Mouse (Mus musculus) left cerebral cortex, postnatal 14 days (tissue): ENCODE measurements around the gene Gabra5. TPM values are rescaled to one million over a fixed set of nuclear protein-coding genes. Genes with fewer than 3 reads are reported as not detected.
A peak's percentile ranks its signal among the peaks of the same experiment; 100 is the strongest.

Experiments
- DNase-seq, 2 experiments: peaks; one replicate each; pipeline ENCODE4 v3.0.0; 2021 to 2022; ENCODE audit warnings: low spot score in 2 of 2, mixed read lengths in 1 of 2
- intact Hi-C: fragments of 180-260 bp; cut with DNase I; formaldehyde crosslinking; loops from one replicate; pipeline ENCODE4 v1.15.1; 2025
- long read RNA-seq, 2 experiments: library from polyadenylated mRNA; stranded (forward); transcript quantifications; one replicate each; pipeline ENCODE4 v2.0.0; 2021
- total RNA-seq, 2 experiments: library from RNA; stranded (reverse); gene quantifications; 2 replicates each; pipeline ENCODE4 v1.2.3; 2021

Gabra5 gene
- total RNA-seq: 10 to 100 TPM; 63.8 to 80.7 TPM
- long read RNA-seq, experiment 1, transcript Gabra5-202 (11 exons, 2,607 nt): minor isoform, 19 of 129 reads
- long read RNA-seq, experiment 1, transcript Gabra5-201 (10 exons, 2,671 nt): minor isoform, 18 of 129 reads
- long read RNA-seq, experiment 1, transcript Gabra5-203 (10 exons, 2,224 nt): major isoform, 21 of 129 reads
- long read RNA-seq, experiment 1, partial matches to known transcripts: 12 of 129 reads
- long read RNA-seq, experiment 1, other reads (novel, unspliced or antisense): 59 of 129 reads
- long read RNA-seq, experiment 2, transcript Gabra5-202 (11 exons, 2,607 nt): minor isoform, 13 of 75 reads
- long read RNA-seq, experiment 2, transcript Gabra5-203 (10 exons, 2,224 nt): minor isoform, 9 of 75 reads
- long read RNA-seq, experiment 2, transcript Gabra5-201 (10 exons, 2,671 nt): major isoform, 22 of 75 reads
- long read RNA-seq, experiment 2, partial matches to known transcripts: 2 of 75 reads
- long read RNA-seq, experiment 2, other reads (novel, unspliced or antisense): 29 of 75 reads

DNA sequence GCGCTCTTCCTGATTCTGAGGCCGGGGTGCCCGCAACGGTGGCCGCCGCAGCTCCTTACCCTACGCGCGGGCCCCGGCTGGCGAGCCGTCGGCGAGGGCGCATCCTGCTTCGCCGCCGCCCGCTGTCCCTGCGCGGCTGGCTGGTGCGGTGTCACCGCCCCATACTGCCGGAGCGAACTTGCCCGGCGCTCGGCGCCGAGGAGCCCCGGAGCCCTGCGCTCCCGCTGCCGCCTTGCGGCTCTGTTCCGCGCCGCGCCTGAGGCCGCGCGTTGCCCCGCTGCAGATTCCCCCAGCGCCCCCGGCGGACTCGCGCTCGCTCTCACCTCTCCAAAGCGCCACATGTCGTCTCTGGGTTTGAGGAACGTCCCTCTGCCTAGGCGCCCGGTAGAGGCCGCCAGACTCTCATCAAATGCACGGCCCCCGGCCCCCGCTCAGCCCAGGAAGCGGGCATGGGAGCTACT, at the start of gene Gabra5:
Gene Gabra5, minus strand, starts transcription at position 379 of the 461 bp plus-strand sequence.
- intact Hi-C loops: loop anchor here (5.0 to 10.0 kb wide), 2 partner anchors 885 to 1568 kb away; no protein-coding TSS in a partner anchor
- peak; percentile 58 to 73 for DNase-seq

DNA sequence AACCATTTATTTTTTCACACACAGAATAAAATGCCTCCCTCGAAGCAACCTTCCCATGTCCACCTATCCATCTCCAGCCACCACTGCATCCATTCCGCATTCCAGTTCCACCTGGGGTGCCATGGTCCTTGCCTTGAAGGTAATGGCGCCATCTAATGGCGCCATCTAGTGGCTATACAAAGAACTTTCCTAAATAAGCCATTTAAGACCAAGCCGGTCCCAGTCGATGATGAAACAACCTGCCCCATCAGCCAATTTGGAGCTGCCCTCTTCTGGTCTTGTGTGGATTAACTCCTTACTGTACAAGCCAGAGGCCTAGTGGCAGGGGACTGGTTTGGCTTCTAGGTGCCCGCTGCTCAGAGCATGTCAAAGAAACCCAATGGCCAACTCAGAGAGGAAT, 28.7 kb upstream of the Gabra5 start:
- intact Hi-C loops: loop anchor here (10.0 kb wide), 1 partner anchor 46 kb away; no protein-coding TSS in a partner anchor
- DNase-seq: peak in 1 of 2 experiments; percentile 10

DNA sequence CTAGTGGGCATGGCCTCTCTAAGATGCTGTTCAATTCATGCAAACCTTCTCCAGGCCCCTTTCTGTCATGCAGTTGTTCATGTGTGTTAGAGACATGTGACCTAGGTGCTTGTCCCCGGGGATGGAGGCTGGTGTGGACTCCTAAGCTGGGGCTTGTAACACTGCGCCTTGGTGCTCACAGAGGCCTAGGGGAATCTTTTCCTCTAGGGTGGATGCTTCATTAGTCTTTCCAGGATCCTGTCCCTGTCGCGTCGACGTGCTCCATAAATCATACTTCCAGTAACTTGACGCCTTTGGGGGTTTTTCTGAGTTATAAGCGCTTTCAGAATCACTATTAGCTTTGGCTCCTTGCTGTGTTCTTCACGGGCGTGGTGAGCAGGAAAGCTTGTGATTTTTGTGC, 22.8 kb upstream of the Gabra5 start:
- intact Hi-C loops: loop anchor here (10.0 kb wide), 1 partner anchor 52 kb away; no protein-coding TSS in a partner anchor
- no peak for DNase-seq

DNA sequence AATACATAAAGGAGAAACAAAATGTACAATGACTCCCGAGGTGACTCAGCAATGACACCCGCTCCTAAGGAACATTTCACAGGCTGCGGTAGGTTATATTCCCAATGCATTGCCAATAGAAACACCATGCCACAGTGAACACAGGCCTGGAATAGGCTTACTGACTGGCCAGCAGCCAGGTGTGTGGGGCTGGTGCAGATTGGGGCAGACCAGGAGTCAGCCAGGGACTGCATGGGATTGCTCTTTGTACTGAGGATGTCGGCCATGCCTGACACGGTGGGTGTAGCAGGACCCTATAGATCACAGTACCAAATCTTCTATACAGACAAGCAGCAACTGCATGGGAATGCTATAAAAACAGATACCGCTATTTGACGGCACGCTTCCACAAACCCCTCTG, 20.1 kb upstream of the Gabra5 start:
- intact Hi-C loops: loop anchor here (10.0 kb wide), 1 partner anchor 55 kb away; no protein-coding TSS in a partner anchor
- DNase-seq: peak in 1 of 2 experiments; percentile 18

DNA sequence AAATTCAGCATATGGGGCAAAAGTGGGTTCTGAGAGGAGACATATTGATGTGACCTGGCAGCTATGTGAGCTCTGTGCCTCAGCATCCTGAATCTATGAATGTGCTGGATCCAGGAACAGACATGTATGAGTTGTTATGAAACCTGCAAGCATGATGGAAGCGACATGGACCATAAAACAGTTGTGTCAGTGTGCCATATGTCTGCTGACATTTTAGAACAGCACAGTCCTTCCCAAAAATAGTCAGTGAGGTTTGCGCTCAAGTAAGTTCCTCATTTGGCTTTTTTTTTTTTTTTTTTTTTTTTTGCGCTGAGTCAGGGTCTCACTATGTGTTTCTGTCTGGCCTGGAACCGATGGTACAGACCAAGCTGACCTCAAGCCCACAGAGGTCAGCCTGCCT, 19.6 kb upstream of the Gabra5 start:
- peak in 1 of 2 experiments; percentile 53 for DNase-seq
- intact Hi-C loops: no loop called here

DNA sequence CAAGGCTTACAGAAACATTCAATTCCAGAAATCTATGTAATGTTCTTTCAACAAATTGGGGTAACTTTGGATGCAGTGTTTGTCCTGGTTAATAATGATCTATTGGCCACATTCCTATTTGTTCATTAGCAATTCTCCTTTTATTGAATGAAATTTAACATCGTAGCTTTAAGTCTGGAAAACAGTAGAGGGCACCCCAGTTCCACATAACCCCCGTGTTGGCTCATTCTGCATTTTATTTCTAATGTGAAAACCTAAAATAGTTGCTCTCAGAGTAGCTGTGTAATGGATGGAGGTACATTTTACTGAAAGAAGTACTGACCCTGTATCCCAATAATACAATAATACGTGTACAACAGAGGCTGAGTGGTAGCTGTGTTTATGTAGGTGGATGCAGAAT, 3.1 kb upstream of the Gabra5 start:
- DNase-seq: peak; percentile 53 to 70
- intact Hi-C loops: loop anchor here (5.0 to 10.0 kb wide), 2 partner anchors 882 to 1564 kb away; no protein-coding TSS in a partner anchor

DNA sequence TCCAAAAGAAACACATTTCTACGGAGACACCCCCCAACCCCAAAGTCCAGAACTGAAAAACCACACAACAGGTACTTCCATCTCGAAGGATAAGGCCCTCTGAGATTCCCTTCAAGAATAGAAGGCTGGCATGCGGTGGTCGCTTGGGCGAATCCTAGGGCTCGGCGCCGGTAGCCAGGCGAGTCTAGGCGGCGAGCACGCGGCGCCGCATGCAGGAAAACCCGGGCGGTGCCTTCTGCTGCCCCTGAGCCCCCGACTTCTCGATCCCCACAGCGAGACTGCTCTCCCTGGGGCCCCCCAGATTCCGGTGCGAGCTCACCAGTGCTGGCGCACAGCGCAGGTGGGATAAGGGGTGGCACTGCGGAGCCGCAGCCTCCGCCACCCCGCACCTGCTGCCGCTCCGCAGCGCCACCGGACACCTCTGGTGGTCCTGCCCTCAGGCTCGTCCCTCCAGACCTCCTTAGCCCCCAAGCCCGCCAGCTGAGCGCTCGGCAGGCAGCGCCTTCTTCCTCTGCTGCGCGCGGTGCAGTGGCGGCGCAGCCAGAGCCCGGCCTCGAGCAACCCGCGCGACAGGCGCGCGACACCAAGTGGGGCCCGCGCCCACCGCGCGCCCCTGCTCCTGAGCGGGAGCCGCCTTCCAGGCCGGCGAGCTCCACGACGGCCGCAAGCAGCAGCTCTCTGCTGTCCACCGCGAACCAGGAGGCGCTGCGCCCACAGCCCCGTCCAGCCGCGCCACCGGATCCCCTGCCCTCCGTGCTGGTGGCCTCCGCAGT, 813 bp downstream of the Gabra5 start:
- intact Hi-C loops: no loop called here
- DNase-seq: peak; percentile 27 to 28

DNA sequence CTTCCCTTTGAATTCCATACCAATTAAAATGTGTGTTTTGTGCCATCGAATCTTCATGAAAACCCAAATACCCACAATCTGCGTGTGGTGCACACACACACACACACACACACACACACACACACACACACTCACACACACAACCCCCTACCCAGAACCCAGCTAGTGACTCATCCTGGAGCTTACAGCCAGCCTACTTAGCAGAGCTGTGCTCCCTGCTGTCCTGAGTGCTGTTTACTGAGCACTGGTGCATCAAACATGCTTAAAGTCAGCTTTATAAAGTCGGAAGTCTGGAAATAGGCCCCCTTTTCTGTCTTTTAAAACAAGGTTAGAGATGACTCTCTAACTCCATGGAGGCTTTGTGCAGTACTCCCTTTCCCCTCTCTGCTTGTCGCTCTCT, 7.0 kb downstream of the Gabra5 start:
- DNase-seq: no peak
- intact Hi-C loops: no loop called here

DNA sequence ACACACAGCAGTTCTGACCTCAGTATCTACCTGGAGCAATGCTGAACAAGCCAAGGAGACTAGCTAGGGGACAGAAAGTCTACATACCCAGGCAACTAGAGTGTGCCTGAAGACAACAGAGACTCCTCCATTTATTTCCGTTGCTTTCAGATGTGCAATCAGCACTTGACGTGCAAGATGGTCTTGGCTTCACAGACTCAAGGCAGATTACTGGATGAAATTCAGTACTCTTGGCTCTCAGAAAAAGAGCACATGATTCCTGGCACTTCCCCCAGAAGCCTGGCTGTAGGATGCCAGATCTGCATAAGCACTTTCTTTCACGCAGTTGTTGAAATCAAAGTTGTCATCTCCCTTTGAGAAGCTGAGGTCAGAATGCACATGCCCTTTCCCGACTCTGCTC, 18.1 kb downstream of the Gabra5 start:
- intact Hi-C loops: no loop called here
- peak; percentile 40 to 59 for DNase-seq

DNA sequence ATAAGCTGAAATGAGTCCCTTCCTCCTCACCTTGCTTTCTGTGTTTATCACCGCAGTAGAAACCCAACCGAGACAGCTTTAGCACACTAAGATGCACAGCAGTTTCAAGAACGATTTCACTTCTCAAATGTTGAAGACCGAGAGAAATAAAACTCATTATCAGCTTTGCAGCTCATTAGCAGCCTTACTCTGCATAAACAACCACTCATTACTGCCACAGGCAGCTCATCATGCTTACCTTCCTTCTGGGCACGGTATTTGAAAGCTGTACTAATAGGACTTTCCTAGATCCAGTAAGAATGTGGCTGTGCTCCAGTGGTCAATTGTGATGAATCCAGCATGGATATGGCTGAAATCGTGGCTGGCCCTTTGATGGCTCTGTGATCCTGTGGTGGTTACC, 23.0 kb downstream of the Gabra5 start:
- intact Hi-C loops: loop anchor here (5.0 kb wide), 1 partner anchor 540 kb away; no protein-coding TSS in a partner anchor
- no peak for DNase-seq

DNA sequence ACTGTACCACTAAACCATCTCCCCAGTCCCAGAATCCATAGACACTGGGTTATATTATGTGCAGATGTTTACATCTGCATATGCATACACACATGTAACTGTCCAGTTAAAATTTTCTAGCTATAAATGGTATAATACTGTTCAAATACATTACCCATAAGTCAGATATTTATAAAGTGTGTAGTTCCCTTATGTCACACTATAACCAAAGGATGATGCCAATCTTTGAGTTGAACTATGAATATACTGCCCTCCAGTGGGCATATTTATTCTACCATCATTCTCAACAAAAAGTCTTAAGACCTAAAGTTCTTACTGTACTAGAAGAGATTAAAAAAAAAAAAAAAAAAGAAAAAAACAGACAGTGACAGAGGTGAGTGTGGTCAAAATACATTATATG, 27.0 kb downstream of the Gabra5 start:
- intact Hi-C loops: no loop called here
- peak; percentile 37 to 74 for DNase-seq

DNA sequence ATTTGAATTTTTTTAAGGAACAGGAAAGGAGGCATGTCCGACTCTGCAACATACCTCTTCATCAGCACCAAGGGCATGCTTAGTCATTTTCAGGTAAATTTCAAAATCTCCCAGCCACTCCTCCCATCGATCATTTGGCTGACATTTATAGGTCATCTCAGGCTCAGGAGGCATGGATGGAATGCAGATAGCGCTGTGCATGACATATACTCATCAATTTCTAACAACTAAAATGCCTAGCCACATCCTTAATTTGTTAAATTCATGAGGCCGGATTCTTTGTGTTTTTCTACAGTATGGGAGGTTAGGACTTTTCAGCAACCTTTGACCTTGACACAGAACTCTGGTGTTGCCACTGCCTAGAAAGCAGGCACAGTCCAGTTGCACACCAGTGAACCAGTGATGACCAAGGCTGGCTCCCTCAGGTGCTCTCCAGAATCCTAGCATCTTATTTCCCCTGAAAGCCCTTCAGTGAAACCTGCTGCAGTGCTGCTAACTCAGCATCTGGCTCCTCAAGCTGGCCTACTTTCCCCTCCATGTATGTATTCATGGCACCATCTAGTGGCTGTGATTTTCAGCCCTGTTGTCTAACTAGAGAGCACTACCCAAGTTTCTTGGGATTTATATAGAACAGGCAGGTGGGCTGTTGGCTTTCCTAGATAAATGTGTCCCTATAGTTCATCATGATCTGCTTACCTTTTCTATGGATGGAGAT, 35.9 kb downstream of the Gabra5 start:
- intact Hi-C loops: loop anchor here (5.0 kb wide), 2 partner anchors 527 to 1182 kb away; no protein-coding TSS in a partner anchor
- peak; percentile 81 to 84 for DNase-seq

DNA sequence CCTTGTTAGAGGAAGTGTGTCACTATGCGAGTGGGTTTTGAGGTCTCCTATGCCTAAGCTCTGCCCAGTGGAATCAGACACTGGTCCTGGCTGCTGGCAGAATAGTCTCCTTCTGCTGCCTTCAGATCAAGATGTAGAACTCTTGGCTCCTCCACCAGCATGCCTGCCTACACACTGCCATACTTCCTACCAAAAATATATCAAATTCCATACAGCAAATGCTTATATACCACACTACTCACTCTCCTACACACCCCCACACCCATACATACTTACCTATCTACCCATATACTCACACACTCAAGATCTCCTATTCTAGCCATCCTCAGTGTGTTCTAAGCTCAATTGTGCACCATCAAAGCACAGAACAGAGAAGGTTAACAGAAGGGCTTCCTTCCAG, 38.5 kb downstream of the Gabra5 start:
- DNase-seq: no peak
- intact Hi-C loops: loop anchor here (5.0 kb wide), 2 partner anchors 524 to 1179 kb away; no protein-coding TSS in a partner anchor

DNA sequence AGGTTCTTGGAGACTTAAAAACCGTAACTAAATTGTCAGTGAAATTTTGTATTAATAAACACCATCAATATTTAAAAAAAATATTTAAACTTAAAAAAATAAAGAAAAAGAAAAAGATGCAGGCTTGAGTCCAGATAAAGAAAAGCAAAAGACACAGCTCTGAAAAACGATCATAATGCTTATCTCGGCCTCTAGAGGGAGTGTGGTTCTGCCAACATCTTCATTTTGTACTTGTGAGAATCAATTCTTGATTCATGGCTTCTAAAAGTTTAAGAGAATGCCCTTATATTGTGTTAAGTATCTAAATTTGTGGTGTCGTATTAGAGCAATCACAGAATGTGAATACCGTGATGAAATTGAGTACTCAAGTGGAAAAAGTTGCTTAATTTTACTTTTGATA, 49.5 kb downstream of the Gabra5 start:
- no peak for DNase-seq
- intact Hi-C loops: no loop called here

DNA sequence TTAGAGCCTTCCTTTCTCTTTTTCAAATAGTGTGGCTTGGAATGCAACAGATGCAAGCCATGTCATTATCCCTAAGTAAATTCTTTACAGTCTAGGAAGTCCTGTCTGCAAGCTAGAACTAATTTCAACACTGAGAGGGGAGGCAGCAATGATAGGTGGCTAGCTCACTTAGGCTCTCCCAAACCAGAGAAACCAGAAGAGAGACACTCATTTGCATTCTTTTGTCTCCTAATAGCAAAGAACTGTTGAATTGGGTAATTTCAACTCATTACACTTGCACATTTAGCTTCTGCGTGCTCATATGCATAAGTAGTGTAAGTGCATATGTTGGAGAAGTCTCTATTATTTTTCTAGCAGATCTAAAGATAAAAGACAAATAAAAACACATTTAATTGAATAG, 61.6 kb downstream of the Gabra5 start:
- DNase-seq: no peak
- intact Hi-C loops: no loop called here

DNA sequence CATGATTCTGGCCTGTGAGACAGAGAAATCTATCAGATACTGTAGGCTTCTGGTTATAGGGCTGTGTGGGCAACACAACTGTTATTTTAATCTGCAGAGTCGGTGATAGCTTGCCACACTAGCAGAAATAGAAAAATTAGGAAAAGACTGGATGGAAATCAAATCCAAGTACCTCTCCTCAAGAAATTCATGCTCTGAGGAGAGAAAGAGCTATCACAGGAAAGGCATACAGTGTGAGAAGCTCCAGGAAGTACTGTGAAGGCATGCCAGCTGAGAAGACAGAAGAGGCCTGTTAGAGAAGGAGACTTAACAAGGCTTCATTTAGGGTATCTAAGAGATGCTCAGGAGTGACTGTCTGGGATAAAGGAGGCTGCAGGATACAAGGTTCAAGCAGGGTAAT, 87.2 kb downstream of the Gabra5 start:
- peak in 1 of 2 experiments; percentile 13 for DNase-seq
- intact Hi-C loops: no loop called here

DNA sequence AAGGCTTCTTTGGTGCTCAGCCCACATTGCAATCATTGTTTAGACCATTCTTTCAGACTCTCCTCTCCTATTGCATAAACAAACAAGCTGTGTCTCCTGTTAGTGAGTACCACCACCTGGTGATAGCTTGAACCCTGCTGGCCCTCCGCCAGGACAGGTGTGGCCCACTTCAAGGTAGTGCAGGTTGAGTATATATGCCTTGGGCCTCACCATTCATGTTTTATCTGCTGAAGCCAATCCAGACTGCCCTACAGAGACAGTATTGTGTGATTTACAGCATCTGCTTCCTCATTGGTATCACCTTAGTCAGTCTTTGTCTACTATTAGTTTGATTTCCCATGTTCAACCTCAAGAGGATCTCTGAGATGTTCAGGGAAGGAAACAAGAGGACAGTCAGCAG, 88.8 kb downstream of the Gabra5 start:
- no peak for DNase-seq
- intact Hi-C loops: no loop called here

DNA sequence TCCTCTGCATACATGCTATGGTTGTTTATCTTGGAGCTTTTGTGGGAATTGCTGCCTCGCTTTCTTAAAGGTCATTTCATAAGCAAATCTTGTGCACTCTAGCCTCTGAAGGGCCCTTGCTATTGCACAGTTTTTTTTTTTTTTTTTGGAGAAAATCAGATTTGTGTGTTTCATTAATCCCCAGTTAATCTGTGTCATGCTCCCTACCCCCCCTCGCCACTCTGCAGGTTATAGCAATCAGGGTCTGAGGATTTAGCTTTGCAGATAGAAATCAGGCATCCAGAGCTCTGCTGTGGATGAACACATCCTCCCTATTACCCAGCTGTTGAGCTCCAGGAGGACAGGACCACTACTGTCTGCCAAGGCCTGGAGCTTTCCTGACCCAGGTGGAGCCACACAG, 90.5 kb downstream of the Gabra5 start, which contains the start of gene Gabrb3:
Gene Gabrb3, plus strand, starts transcription at position 301 of the 400 bp plus-strand sequence.
- intact Hi-C loops: no loop called here
- no peak for DNase-seq

DNA sequence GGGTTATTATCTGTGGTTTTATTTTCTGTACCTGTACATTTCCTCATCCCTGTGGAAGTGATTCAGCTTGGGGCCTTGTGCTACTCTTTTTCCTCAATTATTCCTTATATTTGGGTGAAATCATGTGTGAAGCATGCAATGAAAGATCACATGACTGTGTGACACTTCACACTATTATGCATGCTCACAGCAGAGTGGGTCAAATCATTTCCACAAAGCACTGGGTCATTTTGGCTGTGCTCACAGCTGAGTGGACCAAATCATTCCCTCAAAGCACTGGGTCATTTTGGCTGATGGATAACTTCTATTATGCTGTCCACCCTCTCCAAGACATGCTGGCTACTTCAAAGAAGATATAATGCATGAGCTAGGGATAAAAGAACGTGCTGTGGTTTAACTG, 97.0 kb downstream of the Gabra5 start:
- intact Hi-C loops: no loop called here
- no peak for DNase-seq
